9 mouse cellular contexts compared by ENCODE assay signal in genomic region chr17:5893092-5893491, GRCm38 (mm10). TPM values are rescaled to one million over a fixed set of nuclear protein-coding genes. Genes with fewer than 3 reads are reported as not detected.
DNase-seq lines count a peak whose midpoint lies in the region; ATAC-seq and TF ChIP-seq lines count a peak whose summit lies in the region.
"Had no signal": no experiment of that assay in that cellular context is flagged by ENCODE, and none has a peak within 500 bp of the region (broad histone marks: within the 10 kb centered on the region; RNA-seq: fewer than 3 reads in every experiment).

No protein-coding gene starts in this region.

- H3K9me3 ChIP-seq in heart, embryonic 13.5 days, result no peaks in the 10 kb centered on the region
- no peaks in the 10 kb centered on the region for H3K9me3 ChIP-seq in liver, embryonic 16.5 days (replicated peaks; ENCODE audit: control insufficient read depth, low read length)
- H3K9me3 ChIP-seq: embryonic facial prominence, embryonic 12.5 days had no signal

- no peak for DNase-seq in heart, adult 2 months
- DNase-seq in R1 (ENCODE audit: low read depth, low spot score), result peak; percentile 60
- peak; percentile 92 for DNase-seq in kidney, adult 2 months
- no peak for DNase-seq in thymus, postnatal 25 days
- no peak for DNase-seq in frontal cortex, postnatal 10 days (ENCODE audit: low spot score in 2 of 2)
- DNase-seq in testis, postnatal 14 days (ENCODE audit: low spot score), result no peak

- no peak overlapping the region for H3K9ac ChIP-seq in heart, embryonic 13.5 days
- H3K9ac ChIP-seq in heart, adult 2 months (ENCODE audit: low read depth, low read length), result no peak overlapping the region
- no peak overlapping the region for H3K9ac ChIP-seq in liver, embryonic 16.5 days (ENCODE audit: low read depth, low read length)
- H3K9ac ChIP-seq: embryonic facial prominence, embryonic 12.5 days had no signal

- no peaks in the 10 kb centered on the region for H3K79me2 ChIP-seq in heart, adult 2 months (replicated peaks; ENCODE audit: control insufficient read depth, insufficient read depth, low read length)

- peak overlapping the region; percentile 58 for H3K27ac ChIP-seq in heart, embryonic 13.5 days (replicated peaks)
- H3K27ac ChIP-seq in heart, adult 2 months, result no peak overlapping the region
- peak overlapping the region; percentile 58 for H3K27ac ChIP-seq in kidney, adult 2 months (ENCODE audit: insufficient read depth, low read depth, low read length)
- peak overlapping the region; percentile 83 for H3K27ac ChIP-seq in liver, embryonic 16.5 days (ENCODE audit: low read length)
- H3K27ac ChIP-seq: embryonic facial prominence, embryonic 12.5 days had no signal

- TF ChIP-seq CTCF in heart, adult 2 months (IDR thresholded peaks at IDR 0.05), result no peak
- TF ChIP-seq CTCF in kidney, adult 2 months (conservative IDR thresholded peaks at IDR 0.05; ENCODE audit: insufficient read depth, insufficient read length, low read depth, low read length), result no peak

- H3K4me3 ChIP-seq in heart, embryonic 13.5 days, result no peak overlapping the region
- no peak overlapping the region for H3K4me3 ChIP-seq in heart, adult 2 months
- no peak overlapping the region for H3K4me3 ChIP-seq in kidney, adult 2 months (ENCODE audit: insufficient read depth, low read depth, low read length)
- H3K4me3 ChIP-seq in liver, embryonic 16.5 days (ENCODE audit: low read depth, low read length), result no peak overlapping the region
- H3K4me3 ChIP-seq: embryonic facial prominence, embryonic 12.5 days had no signal

- no peak for TF ChIP-seq EP300 in heart, adult 2 months (IDR thresholded peaks at IDR 0.05; ENCODE audit: insufficient read depth, low read depth, low read length)

- no peak for TF ChIP-seq POLR2A in heart, adult 2 months (IDR thresholded peaks at IDR 0.05; ENCODE audit: insufficient read depth, low read depth, low read length)
- TF ChIP-seq POLR2A in kidney, adult 2 months (IDR thresholded peaks at IDR 0.05; ENCODE audit: low read depth, low read length), result no peak

- peaks cover 37% of the 10 kb centered on the region for H3K36me3 ChIP-seq in heart, embryonic 13.5 days
- no peaks in the 10 kb centered on the region for H3K36me3 ChIP-seq in heart, adult 2 months (ENCODE audit: control insufficient read depth, insufficient read depth, low read length)
- H3K36me3 ChIP-seq in kidney, adult 2 months (ENCODE audit: control insufficient read depth, insufficient read depth, low read length), result no peaks in the 10 kb centered on the region; the same call in 1 of the 2 replicates
- H3K36me3 ChIP-seq in liver, embryonic 16.5 days (ENCODE audit: control insufficient read depth, insufficient read depth), result no peaks in the 10 kb centered on the region

- no peak for ATAC-seq in heart, embryonic 13.5 days (ENCODE audit: extremely low read depth, insufficient number of reproducible peaks, low FRiP score, low TSS enrichment)
- peak; percentile 94 for ATAC-seq in liver, embryonic 16.5 days (ENCODE audit: low read depth)

- H3K27me3 ChIP-seq in heart, embryonic 13.5 days (replicated peaks), result no peaks in the 10 kb centered on the region
- no peaks in the 10 kb centered on the region for H3K27me3 ChIP-seq in heart, adult 2 months (ENCODE audit: control insufficient read depth, insufficient read depth, low read length)
- H3K27me3 ChIP-seq in kidney, adult 2 months (replicated peaks; ENCODE audit: control insufficient read depth, insufficient read depth, low read length), result no peaks in the 10 kb centered on the region
- no peaks in the 10 kb centered on the region for H3K27me3 ChIP-seq in liver, embryonic 16.5 days (ENCODE audit: control insufficient read depth, insufficient read depth, low read depth, low read length)
- H3K27me3 ChIP-seq: embryonic facial prominence, embryonic 12.5 days had no signal

- H3K4me2 ChIP-seq in heart, embryonic 13.5 days, result no peak overlapping the region
- H3K4me2 ChIP-seq in liver, embryonic 16.5 days (ENCODE audit: low read depth, low read length), result peak overlapping the region; percentile 6; the same call in 1 of the 2 replicates
- H3K4me2 ChIP-seq: embryonic facial prominence, embryonic 12.5 days had no signal

- 28% methylated on average over 7 of the region's 7 CpGs for WGBS in heart, embryonic 13.5 days
- 37% methylated on average over 7 of the region's 7 CpGs for WGBS in heart, adult 2 months
- WGBS in kidney, adult 2 months, result 27% methylated on average over 7 of the region's 7 CpGs
- 3% methylated on average over 7 of the region's 7 CpGs for WGBS in liver, embryonic 16.5 days (ENCODE audit: insufficient replicate concordance)

- intact Hi-C loops in heart, adult 2 months (cut with DNase I), result no loop called here

- peaks cover 33% of the 10 kb centered on the region for H3K4me1 ChIP-seq in heart, embryonic 13.5 days
- H3K4me1 ChIP-seq in heart, adult 2 months (ENCODE audit: control insufficient read depth, insufficient read depth, low read length), result no peaks in the 10 kb centered on the region
- peaks cover 13% of the 10 kb centered on the region for H3K4me1 ChIP-seq in kidney, adult 2 months (ENCODE audit: control insufficient read depth, insufficient read depth, low read length)
- peaks cover 32% of the 10 kb centered on the region for H3K4me1 ChIP-seq in liver, embryonic 16.5 days (ENCODE audit: control insufficient read depth, low read depth, low read length)

RNA-seq across cellular contexts. Expression of gene Synj2, which starts 48.0 kb away (rescaled TPM):
- polyA plus RNA-seq in heart, embryonic 13.5 days (2015; fragmentation: Nextera tagmentation; extraction: Ambion mirVana), result 3.0 and 3.1 TPM in 2 replicates
- total RNA-seq in heart, adult 2 months (2021), result 10 to 100 TPM; 43.7 to 58.1 TPM
- polyA plus RNA-seq in heart, adult 2 months (2012; rRNA removed), result 21.2 and 25.8 TPM in 2 replicates
- 1.5 and 1.8 TPM in 2 replicates for polyA plus RNA-seq in kidney, adult 2 months (2012; rRNA removed)
- 2.5 and 3.0 TPM in 2 replicates for polyA plus RNA-seq in liver, embryonic 16.5 days (2015; fragmentation: Nextera tagmentation; extraction: Ambion mirVana)

RNA-seq across cellular contexts. Expression of gene Snx9, which starts 52.0 kb away (rescaled TPM):
- 20.0 and 20.5 TPM in 2 replicates for polyA plus RNA-seq in heart, embryonic 13.5 days (2015; fragmentation: Nextera tagmentation; extraction: Ambion mirVana)
- total RNA-seq in heart, adult 2 months (2021), result 10 to 100 TPM; 30.2 to 31.9 TPM
- polyA plus RNA-seq in heart, adult 2 months (2012; rRNA removed), result 16.7 and 27.0 TPM in 2 replicates
- polyA plus RNA-seq in kidney, adult 2 months (2012; rRNA removed), result 55.3 and 56.6 TPM in 2 replicates
- 9.9 and 10.5 TPM in 2 replicates for polyA plus RNA-seq in liver, embryonic 16.5 days (2015; fragmentation: Nextera tagmentation; extraction: Ambion mirVana)

Comparison
In these comparisons a context has a peak if more than half of its experiments do, and no peak if none do; other contexts are left out.
1. DNase-seq: peak in R1 (single experiment) and kidney, adult 2 months (single experiment); none in heart, adult 2 months (0 of 2), thymus, postnatal 25 days (single experiment), frontal cortex, postnatal 10 days (0 of 2) and testis, postnatal 14 days (single experiment).